Mouse (Mus musculus) mature B cell (primary cell): ENCODE data around the gene Olfr1451.
"Not testable (repeated sequence)": the region's sequence is repeated elsewhere in the genome, so short reads cannot be mapped to it uniquely, and the experiment has no call there.

ENCODE experiments used
- in situ Hi-C: fragments of 300-500 bp; cut with MboI; formaldehyde crosslinking; loops from 2 replicates; pipeline ENCODE4 v1.14.3; 2019

Gene Olfr1451

DNA sequence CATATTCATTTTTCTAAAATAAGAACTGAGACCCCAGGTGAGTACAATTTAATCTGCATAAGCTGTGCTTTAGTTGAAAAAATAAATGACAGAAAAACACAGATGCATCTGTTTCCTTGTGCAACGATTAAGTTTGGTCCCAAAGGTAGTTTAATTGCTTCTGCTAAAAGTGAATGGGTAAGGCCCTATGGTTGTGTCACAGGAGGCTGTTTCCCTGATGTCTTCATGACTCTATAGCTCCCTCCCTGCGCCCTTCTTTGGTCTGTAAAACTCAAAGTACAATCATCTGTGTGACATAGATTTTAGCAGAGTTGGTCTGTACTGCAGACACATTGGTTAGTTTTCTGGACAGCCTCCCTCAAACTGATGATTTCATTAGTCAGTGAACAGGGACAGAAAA, at the start of gene Olfr1451:
Gene Olfr1451, plus strand, starts transcription at position 301 of the 400 bp plus-strand sequence.
- in situ Hi-C loops, result no loop called here

GRCm38 (mm10) chr19:12949958-12950357, 44.9 kb upstream of the Olfr1451 start, which contains the start of gene Olfr1450:
Gene Olfr1450, plus strand, starts transcription at chr19:12950258.
- in situ Hi-C loops, result no loop called here

DNA sequence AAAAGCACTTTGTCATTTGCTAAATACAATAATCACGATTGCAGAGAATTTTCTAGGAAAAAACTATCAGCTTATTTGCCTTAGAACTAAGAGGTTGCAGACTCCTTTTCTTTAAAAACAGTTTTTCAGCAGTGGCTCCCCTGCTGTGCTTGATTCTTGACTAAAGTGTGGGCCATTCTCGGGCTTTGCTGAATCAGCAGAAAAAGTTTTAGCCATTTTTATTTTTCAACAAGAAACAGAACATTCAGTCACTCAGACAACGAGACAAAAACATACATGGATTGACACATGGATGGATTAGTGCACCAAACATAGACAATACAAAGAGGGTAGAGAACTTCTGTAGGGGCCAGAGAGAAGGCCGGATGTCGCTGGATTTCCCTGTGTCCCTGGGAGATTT, 24.7 kb upstream of the Olfr1451 start:
- in situ Hi-C loops, result not testable (repeated sequence)

DNA sequence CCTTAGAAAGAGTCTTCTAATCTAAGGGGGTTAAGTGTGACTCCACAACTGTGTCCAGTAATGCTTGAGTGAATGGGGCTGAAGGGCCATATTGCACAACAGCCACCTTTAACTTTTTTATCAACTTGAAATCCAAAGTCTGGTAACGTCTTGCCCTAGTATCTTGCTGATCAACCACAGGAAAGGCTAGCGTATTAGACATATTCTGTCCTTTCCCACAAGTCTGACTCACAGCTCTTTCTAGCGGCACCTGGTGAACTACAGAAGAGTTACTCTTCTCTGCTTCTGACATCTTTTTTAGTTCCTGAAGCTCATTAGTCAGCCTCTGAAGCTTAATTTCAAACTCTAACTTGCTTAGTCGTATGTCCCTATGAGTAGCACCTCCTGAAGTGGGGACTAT, 2.5 kb upstream of the Olfr1451 start:
- in situ Hi-C loops, result not testable (repeated sequence)

- in situ Hi-C loops, result no loop called here
Observed at GRCm38 (mm10) chr19:13028227-13028626, 33.4 kb downstream of the Olfr1451 start, which contains the start of gene Olfr1453. Gene Olfr1453, minus strand, starts transcription at chr19:13028327.
